Mouse (Mus musculus): ENCODE results near the gene Cadps. TPM values are rescaled to one million over a fixed set of nuclear protein-coding genes. Genes with fewer than 3 reads are reported as not detected.

The Cadps gene
- polyA plus RNA-seq, 1 experiment from 2014 or later, result 12.6 TPM

DNA sequence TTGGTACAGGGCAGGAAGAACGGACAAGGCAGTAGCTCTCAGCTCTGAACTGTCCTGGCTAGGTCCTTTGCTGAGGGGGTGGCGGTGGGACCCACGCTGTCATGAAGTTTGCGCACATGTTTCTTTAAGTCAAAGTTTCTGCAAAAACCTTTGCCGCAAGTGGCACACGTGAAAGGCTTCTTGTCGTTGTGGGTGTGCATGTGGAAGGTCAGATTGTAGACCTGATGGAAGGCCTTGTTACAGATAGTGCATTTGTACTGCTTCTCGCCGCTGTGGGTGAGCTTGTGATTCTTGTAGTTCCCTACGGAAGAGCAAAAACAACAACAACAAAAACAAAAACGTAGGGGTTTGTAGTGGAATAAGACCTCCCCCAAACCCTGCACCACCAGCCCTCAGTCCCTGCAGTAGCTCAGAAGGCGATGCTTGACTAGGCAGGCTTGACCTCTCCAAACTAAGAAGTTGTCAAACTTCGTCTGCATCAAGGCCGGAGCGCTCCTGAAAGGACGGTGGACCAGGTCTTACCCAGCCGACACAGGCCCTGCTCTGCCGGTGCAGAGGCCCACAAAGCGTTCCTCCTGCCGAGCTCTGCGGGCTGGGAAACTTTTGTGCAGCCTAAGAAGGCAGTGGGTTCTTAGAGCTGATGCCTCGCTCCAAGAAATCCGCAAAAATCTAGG lies 480.3 kb downstream of the Cadps start:
- Histone ChIP-seq H3K4me1 (ENCODE audit: control insufficient read depth, insufficient read depth, low read length) (peaks cover 18% of the 10 kb centered on the region), H3K9ac (ENCODE audit: low read length) (no peak overlapping the region), H3K27me3 (ENCODE audit: control insufficient read depth, insufficient read depth, low read length) (peaks cover 99% of the 10 kb centered on the region)

DNA sequence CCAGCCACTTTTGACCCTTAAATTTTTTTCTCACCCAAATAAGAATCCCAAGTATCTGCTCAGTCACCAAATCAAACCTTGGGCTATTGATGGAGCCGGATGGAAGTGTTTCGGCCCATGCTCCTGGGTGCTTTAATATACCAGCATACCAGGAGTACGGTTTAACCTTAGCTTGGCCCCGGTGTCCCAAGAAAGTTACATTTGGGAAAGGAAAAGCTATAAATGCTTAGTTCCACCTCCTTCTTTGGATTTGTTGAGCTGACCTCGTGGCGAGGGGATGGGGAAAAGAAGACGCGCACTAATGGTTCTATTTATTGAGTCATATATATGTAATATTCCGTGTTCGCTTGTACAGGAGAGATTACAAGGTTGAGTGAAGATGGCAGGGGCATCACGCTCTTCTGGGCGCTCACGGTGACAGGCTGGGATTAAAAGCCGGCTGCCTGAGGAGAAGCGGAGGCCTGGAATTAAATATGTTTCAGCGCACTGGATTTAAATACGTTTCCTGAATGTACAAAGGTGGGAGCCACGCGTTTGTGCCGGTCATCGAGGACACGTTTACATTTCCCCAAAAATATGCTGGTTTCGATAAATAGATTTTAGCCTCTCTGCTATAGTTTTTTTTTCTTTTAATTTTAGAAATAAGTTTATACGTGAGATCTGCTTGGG lies 481.0 kb downstream of the Cadps start:
- ATAC-seq (ENCODE audit: low FRiP score) (no peak), DNase-seq (ENCODE audit: low spot score, missing footprints) (peak; percentile 96)
- H3K27me3 ChIP-seq (ENCODE audit: control insufficient read depth, insufficient read depth, low read length), result peaks cover 99% of the 10 kb centered on the region
- H3K27ac ChIP-seq (ENCODE audit: low read depth, low read length), result no peak overlapping the region
- H3K9me3 ChIP-seq (ENCODE audit: control insufficient read depth, low read length), result no peaks in the 10 kb centered on the region
- H3K4me3 ChIP-seq (ENCODE audit: low read depth, low read length), result no peak overlapping the region
- H3K4me1 ChIP-seq (ENCODE audit: control insufficient read depth, insufficient read depth, low read length), result peaks cover 13% of the 10 kb centered on the region
- no peak overlapping the region for H3K9ac ChIP-seq (ENCODE audit: low read length)
- 2% methylated on average over 24 of the region's 24 CpGs for WGBS
- H3K4me2 ChIP-seq, result no peak overlapping the region
- H3K36me3 ChIP-seq (ENCODE audit: control insufficient read depth, insufficient read depth, low read length), result no peaks in the 10 kb centered on the region

More for the DNA sequence above, 480.3 kb downstream of the Cadps start:
- Histone ChIP-seq H3K36me3 (ENCODE audit: control insufficient read depth, insufficient read depth, low read length) (no peaks in the 10 kb centered on the region), H3K4me2 (no peak overlapping the region), H3K9me3 (ENCODE audit: control insufficient read depth, low read length) (no peaks in the 10 kb centered on the region), H3K27ac (ENCODE audit: low read depth, low read length) (no peak overlapping the region), H3K4me3 (ENCODE audit: low read depth, low read length) (no peak overlapping the region)
- ATAC-seq (ENCODE audit: low FRiP score), result no peak
- peak; percentile 96 for DNase-seq (ENCODE audit: low spot score, missing footprints)
- under 1% methylated on average over 23 of the region's 23 CpGs for WGBS

DNA sequence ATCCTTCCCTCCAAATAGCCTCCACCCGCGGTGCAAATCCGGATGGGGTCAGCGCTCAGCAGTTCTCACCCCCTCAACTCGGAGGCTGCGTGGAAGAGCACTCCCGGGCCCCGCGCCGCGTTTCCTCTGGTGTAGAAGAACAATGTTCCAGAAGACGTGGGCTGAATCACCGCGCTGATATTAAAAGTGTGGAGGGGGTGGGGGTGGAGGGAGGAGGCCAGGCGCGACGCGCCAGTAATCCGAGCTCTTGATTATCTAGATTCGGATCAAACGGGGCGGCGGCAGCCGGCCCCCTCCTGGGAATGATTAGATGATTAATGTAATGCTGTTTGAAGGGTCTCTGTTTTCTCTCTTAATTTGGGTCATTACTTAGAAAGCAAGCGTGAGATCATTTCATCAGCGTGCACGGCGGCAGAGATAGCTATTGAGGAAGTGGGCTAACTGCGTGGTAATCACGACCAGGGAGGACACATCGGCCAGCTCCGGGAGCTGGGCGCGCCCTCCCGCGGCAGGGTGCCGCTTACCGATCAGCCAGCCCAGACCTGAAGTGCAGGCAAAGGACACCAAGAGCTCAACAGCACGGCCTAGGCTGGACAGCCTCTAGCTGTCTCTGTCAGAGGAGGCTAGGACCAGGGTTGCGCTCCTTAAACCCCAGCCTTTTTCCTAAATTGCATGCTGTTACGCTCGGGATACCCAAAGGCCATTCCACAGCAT lies 481.6 kb downstream of the Cadps start:
- H3K4me2 ChIP-seq, result peak overlapping the region; percentile 9; the same call in 1 of the 2 replicates

DNA sequence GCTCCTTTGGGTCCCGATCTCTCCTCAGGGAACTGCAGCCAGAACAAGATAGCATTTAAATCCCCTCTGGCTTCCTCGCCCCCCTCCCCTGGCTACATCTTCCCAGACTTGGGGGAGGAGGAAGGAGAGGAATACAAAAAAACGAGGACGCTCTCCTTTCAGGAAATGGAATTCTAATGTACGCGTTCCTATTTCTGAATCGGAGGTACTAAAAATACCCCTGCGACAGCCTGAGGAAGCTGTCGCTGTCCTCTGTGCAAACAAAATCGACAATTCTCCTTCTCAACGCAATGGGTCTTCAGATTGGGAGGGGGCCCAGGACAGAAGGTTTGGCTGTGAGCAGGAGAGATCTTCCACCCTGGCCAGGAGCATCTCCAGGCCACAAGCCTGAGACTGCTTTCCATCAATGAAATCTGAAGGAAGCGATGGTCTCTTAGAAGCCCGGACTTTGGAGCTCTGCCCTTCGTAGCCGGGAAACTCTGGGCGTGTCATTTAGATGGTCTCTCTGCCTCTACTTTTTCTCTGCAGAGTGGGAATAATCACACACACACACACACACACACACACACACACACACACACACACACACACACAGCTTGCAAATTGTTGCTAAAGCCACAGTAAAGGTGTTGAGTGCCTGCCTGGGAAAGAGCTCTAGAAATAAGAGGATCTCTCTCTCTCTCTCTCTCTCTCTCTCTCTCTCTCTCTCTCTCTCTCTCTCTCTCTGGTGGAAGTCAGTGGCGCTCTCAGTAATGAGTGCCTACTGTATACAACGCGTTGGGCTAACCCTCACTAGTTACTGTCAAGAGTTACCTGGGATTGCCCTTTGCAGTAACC lies 482.4 kb downstream of the Cadps start:
- peaks cover 99% of the 10 kb centered on the region for H3K27me3 ChIP-seq (ENCODE audit: control insufficient read depth, insufficient read depth, low read length)
- no peaks in the 10 kb centered on the region for H3K36me3 ChIP-seq (ENCODE audit: control insufficient read depth, insufficient read depth, low read length)
- ATAC-seq (ENCODE audit: low FRiP score), result no peak
- H3K4me3 ChIP-seq (ENCODE audit: low read depth, low read length), result no peak overlapping the region
- no peak overlapping the region for H3K27ac ChIP-seq (ENCODE audit: low read depth, low read length)
- peak; percentile 93 for DNase-seq (ENCODE audit: low spot score, missing footprints)
- H3K9me3 ChIP-seq (ENCODE audit: control insufficient read depth, low read length), result no peaks in the 10 kb centered on the region
- H3K9ac ChIP-seq (ENCODE audit: low read length), result no peak overlapping the region
- under 1% methylated on average over 19 of the region's 19 CpGs for WGBS
- H3K4me1 ChIP-seq (ENCODE audit: control insufficient read depth, insufficient read depth, low read length), result peaks cover 11% of the 10 kb centered on the region
- 0 out of 2 replicates have a peak overlapping the region, but pooled peaks have one; percentile 9 for H3K4me2 ChIP-seq

More for the DNA sequence above, 481.6 kb downstream of the Cadps start:
- Histone ChIP-seq H3K4me1 (ENCODE audit: control insufficient read depth, insufficient read depth, low read length) (peaks cover 11% of the 10 kb centered on the region), H3K36me3 (ENCODE audit: control insufficient read depth, insufficient read depth, low read length) (no peaks in the 10 kb centered on the region), H3K4me3 (ENCODE audit: low read depth, low read length) (no peak overlapping the region), H3K27ac (ENCODE audit: low read depth, low read length) (no peak overlapping the region), H3K9me3 (ENCODE audit: control insufficient read depth, low read length) (no peaks in the 10 kb centered on the region), H3K27me3 (ENCODE audit: control insufficient read depth, insufficient read depth, low read length) (peaks cover 99% of the 10 kb centered on the region), H3K9ac (ENCODE audit: low read length) (no peak overlapping the region)
- DNase-seq (ENCODE audit: low spot score, missing footprints) (peak; percentile 95), ATAC-seq (ENCODE audit: low FRiP score) (0 out of 2 replicates have a peak, but pooled peaks have one; percentile 15)
- under 1% methylated on average over 42 of the region's 42 CpGs for WGBS

DNA sequence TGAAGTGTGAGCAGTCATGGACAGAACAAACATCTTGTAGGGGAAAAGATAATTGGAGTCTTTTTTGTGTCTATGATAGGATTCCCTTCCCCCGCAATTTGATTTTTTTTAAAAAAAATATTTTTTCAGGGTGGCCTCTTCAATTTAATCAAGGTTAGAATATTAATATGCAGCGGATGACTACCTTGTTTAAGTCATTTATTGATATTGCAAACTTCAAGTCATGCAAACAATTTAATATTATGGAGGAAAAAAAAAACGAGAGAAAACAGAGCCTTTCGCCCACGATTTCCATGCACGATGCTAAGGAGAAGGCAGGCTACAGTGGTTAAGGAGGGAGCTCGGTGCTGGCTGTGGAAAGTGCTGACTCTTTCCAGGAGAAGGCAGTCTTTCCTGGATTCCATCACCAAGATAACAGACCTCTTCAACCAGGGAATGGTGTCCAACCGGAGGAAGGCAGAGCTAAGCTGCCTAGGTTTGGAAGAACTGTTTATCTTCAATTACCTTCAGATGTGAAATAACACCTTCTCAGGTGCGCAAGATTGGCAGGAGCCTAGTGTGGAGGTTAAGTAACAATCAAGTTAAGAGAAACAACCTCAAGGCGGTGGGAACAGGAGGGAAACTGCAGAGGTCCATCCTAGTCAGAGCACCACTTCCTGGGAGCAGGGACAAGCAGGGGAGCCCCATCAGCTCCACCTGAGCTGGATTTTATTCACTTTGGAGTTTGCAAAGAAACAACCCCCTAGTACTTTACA lies 483.9 kb downstream of the Cadps start:
- peaks cover 8% of the 10 kb centered on the region for H3K4me1 ChIP-seq (ENCODE audit: control insufficient read depth, insufficient read depth, low read length)

DNA sequence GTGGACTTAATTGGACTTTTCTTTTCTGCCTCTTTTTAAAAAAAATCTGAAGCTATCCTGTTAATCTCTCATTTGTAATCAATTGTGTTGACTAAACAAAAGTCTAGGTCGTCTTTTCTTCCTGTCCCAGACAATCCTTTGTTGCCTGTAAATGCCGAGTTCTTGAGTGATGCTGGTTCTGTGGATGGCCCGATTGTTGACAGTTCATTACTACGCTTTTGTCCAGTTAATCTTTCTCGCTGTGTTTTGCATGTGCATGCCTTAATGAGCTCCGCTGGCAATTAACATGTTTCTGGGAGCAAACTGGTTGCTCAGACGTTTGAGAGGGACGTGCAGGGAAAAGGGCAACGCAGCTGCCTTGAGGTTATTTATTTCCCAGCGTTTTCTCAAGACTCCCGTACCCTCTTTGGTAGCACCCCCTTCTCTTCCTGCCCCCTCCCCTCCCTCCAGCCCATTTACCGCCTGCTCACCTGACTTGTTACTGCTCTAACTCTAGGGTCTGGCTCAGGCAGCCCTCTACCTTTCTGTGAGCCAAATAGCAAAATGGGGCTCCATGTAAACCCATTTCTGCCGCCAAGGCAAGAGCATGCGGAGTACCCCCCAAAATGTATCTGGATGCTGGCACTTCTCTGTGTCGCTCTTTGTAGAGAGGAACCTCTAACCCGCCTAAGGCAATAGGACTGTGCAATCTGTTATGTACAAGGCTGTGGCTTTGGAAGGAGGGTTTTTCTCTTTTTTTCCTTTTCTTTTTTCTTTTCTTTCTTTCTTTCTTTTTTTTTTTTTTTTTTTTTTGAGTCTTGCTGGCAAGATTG lies 484.7 kb downstream of the Cadps start:
- H3K36me3 ChIP-seq (ENCODE audit: control insufficient read depth, insufficient read depth, low read length), result no peaks in the 10 kb centered on the region
- peaks cover 8% of the 10 kb centered on the region for H3K4me1 ChIP-seq (ENCODE audit: control insufficient read depth, insufficient read depth, low read length)
- peaks cover 93% of the 10 kb centered on the region for H3K27me3 ChIP-seq (ENCODE audit: control insufficient read depth, insufficient read depth, low read length)
- ATAC-seq (ENCODE audit: low FRiP score), result peak; percentile 22; the same call in 1 of the 2 replicates
- H3K4me2 ChIP-seq, result no peak overlapping the region
- 1% methylated on average over 16 of the region's 16 CpGs for whole genome bisulfite sequencing
- H3K27ac ChIP-seq (ENCODE audit: low read depth, low read length), result no peak overlapping the region
- peak; percentile 94 for DNase-seq (ENCODE audit: low spot score, missing footprints)
- H3K9me3 ChIP-seq (ENCODE audit: control insufficient read depth, low read length), result no peaks in the 10 kb centered on the region
- H3K9ac ChIP-seq (ENCODE audit: low read length), result no peak overlapping the region
- H3K4me3 ChIP-seq (ENCODE audit: low read depth, low read length), result no peak overlapping the region

More for the DNA sequence above, 483.9 kb downstream of the Cadps start:
- Histone ChIP-seq H3K4me2 (no peak overlapping the region), H3K9ac (ENCODE audit: low read length) (no peak overlapping the region), H3K9me3 (ENCODE audit: control insufficient read depth, low read length) (no peaks in the 10 kb centered on the region), H3K4me3 (ENCODE audit: low read depth, low read length) (no peak overlapping the region), H3K27ac (ENCODE audit: low read depth, low read length) (no peak overlapping the region), H3K27me3 (ENCODE audit: control insufficient read depth, insufficient read depth, low read length) (peaks cover 99% of the 10 kb centered on the region), H3K36me3 (ENCODE audit: control insufficient read depth, insufficient read depth, low read length) (no peaks in the 10 kb centered on the region)
- ATAC-seq (ENCODE audit: low FRiP score) (no peak), DNase-seq (ENCODE audit: low spot score, missing footprints) (peak; percentile 91)
- 2% methylated on average over 10 of the region's 10 CpGs for WGBS

DNA sequence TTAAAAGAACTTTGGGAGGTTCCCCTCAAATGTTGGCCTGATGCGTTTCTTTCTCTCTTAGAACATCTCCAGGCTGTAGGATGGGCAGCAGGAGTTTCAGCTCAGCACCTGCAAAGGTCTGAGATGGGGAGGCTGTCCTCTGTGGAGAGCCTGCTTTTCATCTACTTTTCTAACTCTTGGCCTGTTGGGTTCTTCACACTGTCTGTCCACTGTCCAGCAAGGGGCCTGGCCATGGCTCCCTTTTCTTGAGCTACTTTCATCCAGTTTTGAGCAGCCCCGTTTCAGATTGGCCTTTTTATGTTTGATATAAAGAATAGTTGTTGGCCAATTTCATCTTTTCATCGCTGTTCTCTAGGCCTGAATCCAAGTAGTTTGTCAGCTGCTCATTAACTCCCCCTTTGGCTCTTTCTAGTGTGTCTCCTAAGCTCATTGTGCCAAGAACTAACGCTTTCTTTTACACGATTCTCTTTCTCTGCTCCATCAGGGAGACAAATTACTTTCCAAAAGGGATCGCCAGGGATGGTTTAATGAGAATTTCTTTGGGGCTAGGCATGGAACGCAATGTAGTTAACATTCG lies 485.4 kb downstream of the Cadps start:
- ATAC-seq (ENCODE audit: low FRiP score) (no peak), DNase-seq (ENCODE audit: low spot score, missing footprints) (no peak)
- Histone ChIP-seq H3K4me2 (no peak overlapping the region), H3K36me3 (ENCODE audit: control insufficient read depth, insufficient read depth, low read length) (no peaks in the 10 kb centered on the region), H3K9ac (ENCODE audit: low read length) (no peak overlapping the region), H3K4me3 (ENCODE audit: low read depth, low read length) (no peak overlapping the region), H3K27ac (ENCODE audit: low read depth, low read length) (no peak overlapping the region), H3K27me3 (ENCODE audit: control insufficient read depth, insufficient read depth, low read length) (peaks cover 86% of the 10 kb centered on the region), H3K4me1 (ENCODE audit: control insufficient read depth, insufficient read depth, low read length) (peaks cover 8% of the 10 kb centered on the region), H3K9me3 (ENCODE audit: control insufficient read depth, low read length) (no peaks in the 10 kb centered on the region)
- WGBS, result 2% methylated on average over 8 of the region's 8 CpGs

Data from midbrain, embryonic 11.5 days (tissue).